11 mouse cellular contexts compared by ENCODE assay signal in genomic region chr11:116646771-116647170, GRCm38 (mm10). TPM values are rescaled to one million over a fixed set of nuclear protein-coding genes. Genes with fewer than 3 reads are reported as not detected.
DNase-seq lines count a peak whose midpoint lies in the region; ATAC-seq and TF ChIP-seq lines count a peak whose summit lies in the region.
"Had no signal": no experiment of that assay in that cellular context is flagged by ENCODE, and none has a peak within 500 bp of the region (broad histone marks: within the 10 kb centered on the region; RNA-seq: fewer than 3 reads in every experiment).

No protein-coding gene starts in this region.

- intact Hi-C loops in gastrocnemius, adult 2 months (cut with DNase I), result no loop called here

- no peaks in the 10 kb centered on the region for H3K9me3 ChIP-seq in kidney, embryonic 16.5 days (ENCODE audit: low read length)
- H3K9me3 ChIP-seq in embryonic facial prominence, embryonic 10.5 days, result no peaks in the 10 kb centered on the region
- no peaks in the 10 kb centered on the region for H3K9me3 ChIP-seq in liver, embryonic 12.5 days (replicated peaks)

- peak overlapping the region; percentile 89 for H3K27ac ChIP-seq in gastrocnemius, adult 2 months
- H3K27ac ChIP-seq in kidney, embryonic 16.5 days (ENCODE audit: low read length), result peak overlapping the region; percentile 92; the same call in 1 of the 2 replicates
- H3K27ac ChIP-seq in embryonic facial prominence, embryonic 10.5 days (replicated peaks), result peak overlapping the region; percentile 85
- H3K27ac ChIP-seq in liver, embryonic 12.5 days, result peak overlapping the region; percentile 76

- whole genome bisulfite sequencing in kidney, embryonic 16.5 days, result 92% methylated on average over 7 of the region's 7 CpGs
- WGBS in embryonic facial prominence, embryonic 10.5 days, result 80% methylated on average over 7 of the region's 7 CpGs
- WGBS in liver, embryonic 12.5 days (ENCODE audit: insufficient replicate concordance), result 85% methylated on average over 7 of the region's 7 CpGs

- H3K4me3 ChIP-seq in gastrocnemius, adult 2 months, result no peak overlapping the region
- no peak overlapping the region for H3K4me3 ChIP-seq in kidney, embryonic 16.5 days (ENCODE audit: low read length)
- no peak overlapping the region for H3K4me3 ChIP-seq in embryonic facial prominence, embryonic 10.5 days
- H3K4me3 ChIP-seq in liver, embryonic 12.5 days, result no peak overlapping the region

- no peaks in the 10 kb centered on the region for H3K36me3 ChIP-seq in kidney, embryonic 16.5 days (ENCODE audit: insufficient read depth, low read length)
- no peaks in the 10 kb centered on the region for H3K36me3 ChIP-seq in embryonic facial prominence, embryonic 10.5 days (replicated peaks)
- no peaks in the 10 kb centered on the region for H3K36me3 ChIP-seq in liver, embryonic 12.5 days

- no peak for ATAC-seq in kidney, embryonic 16.5 days (ENCODE audit: low FRiP score, low TSS enrichment)
- ATAC-seq in liver, embryonic 12.5 days, result no peak
- no peak for ATAC-seq in frontal cortex, adult (ENCODE audit: low TSS enrichment)

- H3K4me1 ChIP-seq in kidney, embryonic 16.5 days (ENCODE audit: insufficient read depth, low read length), result peaks cover 47% of the 10 kb centered on the region
- H3K4me1 ChIP-seq in embryonic facial prominence, embryonic 10.5 days, result peaks cover 82% of the 10 kb centered on the region
- H3K4me1 ChIP-seq in liver, embryonic 12.5 days, result peaks cover 43% of the 10 kb centered on the region

- no peak for TF ChIP-seq CTCF in gastrocnemius, adult 2 months (IDR thresholded peaks at IDR 0.05)

- no peaks in the 10 kb centered on the region for H3K27me3 ChIP-seq in kidney, embryonic 16.5 days (ENCODE audit: insufficient read depth, low read length)
- H3K27me3 ChIP-seq in embryonic facial prominence, embryonic 10.5 days (replicated peaks; ENCODE audit: low read depth, poor library complexity, severe bottlenecking), result peaks cover 39% of the 10 kb centered on the region
- peaks cover 57% of the 10 kb centered on the region for H3K27me3 ChIP-seq in liver, embryonic 12.5 days (replicated peaks)

- no peak for DNase-seq in gastrocnemius, adult 2 months
- DNase-seq in gastrocnemius, adult 18-20 months (ENCODE audit: low spot score), result no peak
- DNase-seq in kidney, postnatal 4 days, result no peak
- no peak for DNase-seq in embryonic facial prominence, embryonic 10.5 days (ENCODE audit: low spot score)
- no peak for DNase-seq in retina, embryonic 14.5 days (ENCODE audit: low spot score)
- DNase-seq: adrenal gland, postnatal 36 days; right cerebral cortex, postnatal 4 days had no signal

- H3K4me2 ChIP-seq in kidney, embryonic 16.5 days (replicated peaks; ENCODE audit: low read depth, low read length), result no peak overlapping the region
- H3K4me2 ChIP-seq in liver, embryonic 12.5 days, result peak overlapping the region; percentile 46; the same call in 1 of the 2 replicates

- H3K9ac ChIP-seq in kidney, embryonic 16.5 days (replicated peaks; ENCODE audit: low read length), result no peak overlapping the region
- peak overlapping the region; percentile 25; the same call in 1 of the 2 replicates for H3K9ac ChIP-seq in liver, embryonic 12.5 days

RNA-seq across cellular contexts. Expression of gene Prcd, which starts 6.6 kb away (rescaled TPM):
- 1 to 10 TPM in 1 of 2 experiments, not detected in 1; 1.0 TPM for total RNA-seq in gastrocnemius, adult 2 months (2021)
- total RNA-seq in gastrocnemius, adult 18-20 months (2021), result under 1 TPM; 0.34 to 0.50 TPM
- polyA plus RNA-seq in kidney, embryonic 16.5 days (2015; fragmentation: Nextera tagmentation; extraction: Ambion mirVana), result 1.3 and 1.5 TPM in 2 replicates
- polyA plus RNA-seq in embryonic facial prominence, embryonic 10.5 days (2016; fragmentation: Nextera tagmentation; extraction: Ambion mirVana), result 0.76 and 1.2 TPM in 2 replicates
- polyA plus RNA-seq in liver, embryonic 12.5 days (2016; fragmentation: Nextera tagmentation; extraction: Ambion mirVana), result 0.19 and 0.41 TPM in 2 replicates
- total RNA-seq: midbrain, postnatal 0 days had no signal

RNA-seq across cellular contexts. Expression of gene Cygb, which starts 7.3 kb away (rescaled TPM):
- 10 to 100 TPM in 1 of 2 experiments, 1 to 10 TPM in 1; 9.6 to 14.7 TPM for total RNA-seq in gastrocnemius, adult 2 months (2021)
- total RNA-seq in gastrocnemius, adult 18-20 months (2021), result 10 to 100 TPM; 10.5 to 15.0 TPM
- 17.0 and 17.5 TPM in 2 replicates for polyA plus RNA-seq in kidney, embryonic 16.5 days (2015; fragmentation: Nextera tagmentation; extraction: Ambion mirVana)
- polyA plus RNA-seq in embryonic facial prominence, embryonic 10.5 days (2016; fragmentation: Nextera tagmentation; extraction: Ambion mirVana), result 5.0 and 5.7 TPM in 2 replicates
- 0.83 and 1.2 TPM in 2 replicates for polyA plus RNA-seq in liver, embryonic 12.5 days (2016; fragmentation: Nextera tagmentation; extraction: Ambion mirVana)

RNA-seq across cellular contexts. Expression of gene Rhbdf2, which starts 20.0 kb away (rescaled TPM):
- total RNA-seq in gastrocnemius, adult 2 months (2021), result 10 to 100 TPM; 11.6 to 14.4 TPM
- total RNA-seq in gastrocnemius, adult 18-20 months (2021), result 10 to 100 TPM; 11.2 to 11.9 TPM
- polyA plus RNA-seq in kidney, embryonic 16.5 days (2015; fragmentation: Nextera tagmentation; extraction: Ambion mirVana), result 11.4 and 12.8 TPM in 2 replicates
- polyA plus RNA-seq in embryonic facial prominence, embryonic 10.5 days (2016; fragmentation: Nextera tagmentation; extraction: Ambion mirVana), result 5.5 and 6.1 TPM in 2 replicates
- polyA plus RNA-seq in liver, embryonic 12.5 days (2016; fragmentation: Nextera tagmentation; extraction: Ambion mirVana), result 8.0 and 8.5 TPM in 2 replicates
